Mouse (Mus musculus): ENCODE measurements around the gene Tenm4.
A peak's percentile ranks its signal among the peaks of the same experiment; 100 is the strongest.

Gene Tenm4

DNA sequence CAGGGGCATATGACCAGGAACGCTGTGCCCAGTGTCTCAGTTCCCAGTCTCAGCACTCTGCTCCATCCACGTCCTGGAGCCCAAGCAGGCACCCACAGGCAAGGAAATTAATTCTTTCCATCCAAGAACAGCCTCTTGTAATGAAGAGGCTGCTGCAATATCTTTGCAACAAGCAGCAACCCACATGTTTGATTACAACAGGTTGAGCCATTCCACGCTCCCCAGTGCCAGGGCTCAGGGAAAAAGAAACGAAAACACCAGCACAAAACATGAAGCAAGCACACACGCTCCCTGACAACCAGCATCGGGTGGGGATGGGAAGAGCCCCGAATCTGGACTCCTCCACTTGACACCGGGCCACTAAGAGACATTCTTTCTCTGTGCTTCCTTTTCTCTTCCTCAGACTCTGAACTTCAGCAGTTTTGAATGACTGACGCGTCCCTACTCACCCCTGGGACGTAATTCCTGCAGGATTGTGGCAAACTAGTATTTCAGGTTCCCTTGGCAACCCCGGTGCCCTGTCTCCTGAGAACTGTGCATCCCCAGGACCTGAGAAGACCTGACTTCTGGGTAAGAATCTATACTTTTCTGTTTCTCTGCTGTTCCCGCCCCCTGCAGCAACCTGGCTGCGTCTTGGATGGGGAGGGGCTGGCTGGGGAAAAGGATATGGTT lies at the start of gene Tenm4:
TSS of gene Tenm4 (plus strand) at position 323 of the 672 bp plus-strand sequence.
- DNase-seq (ENCODE audit: low spot score), result no peak

GRCm38 (mm10) chr7:96130763-96131162 lies 40.3 kb upstream of the Tenm4 start:
- no peak for DNase-seq (ENCODE audit: low spot score)

- DNase-seq (ENCODE audit: low spot score), result no peak
Measured at GRCm38 (mm10) chr7:96131175-96131574, 39.9 kb upstream of the Tenm4 start.

DNA sequence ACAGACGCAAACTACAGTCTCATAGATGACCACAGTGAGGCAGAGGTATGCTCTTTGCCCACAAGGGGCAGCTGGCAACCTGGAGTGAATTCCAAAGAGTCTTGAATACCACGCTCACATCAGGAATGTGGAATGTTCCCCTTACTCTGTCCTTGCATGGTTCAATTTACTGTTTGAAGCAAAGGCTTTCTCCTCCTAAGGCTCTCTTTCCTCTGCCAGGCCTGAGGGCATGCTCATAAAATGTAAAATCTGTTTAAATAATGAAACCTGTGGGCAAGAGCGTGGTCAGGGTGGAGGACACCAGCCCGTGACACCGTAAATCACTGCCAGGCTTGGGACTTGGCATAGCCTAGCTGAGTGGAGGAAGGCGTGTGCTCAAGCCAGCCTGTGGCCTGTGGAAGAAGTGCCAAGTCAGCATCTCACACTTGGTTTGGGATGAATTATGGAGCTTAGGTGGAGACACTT lies 34.5 kb upstream of the Tenm4 start:
- DNase-seq (ENCODE audit: low spot score), result no peak

DNA sequence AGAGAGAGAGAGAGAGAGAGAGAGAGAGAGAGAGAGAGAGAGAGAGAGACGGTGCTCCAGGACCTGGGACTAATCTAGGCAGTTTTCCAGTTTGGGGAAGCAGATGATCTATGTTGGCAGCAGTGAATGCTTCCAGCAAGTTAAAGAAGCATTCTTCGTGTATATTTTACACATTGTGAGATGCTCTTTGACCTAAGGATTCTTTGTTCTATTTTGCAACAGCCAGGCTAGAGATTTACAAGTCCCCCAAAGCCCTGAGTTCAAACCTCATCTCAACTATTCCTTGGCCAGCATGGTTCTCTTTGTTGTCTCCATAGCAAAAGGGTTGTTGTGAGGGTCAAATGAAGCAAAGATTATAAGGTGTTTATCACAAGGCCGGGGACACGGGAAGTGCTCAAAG lies 29.2 kb upstream of the Tenm4 start:
- DNase-seq (ENCODE audit: low spot score), result no peak

- DNase-seq (ENCODE audit: low spot score), result no peak
Measured at GRCm38 (mm10) chr7:96142973-96143596, 28.0 kb upstream of the Tenm4 start.

- DNase-seq (ENCODE audit: low spot score), result peak; percentile 25
Measured at GRCm38 (mm10) chr7:96147436-96147835, 23.6 kb upstream of the Tenm4 start.

DNA sequence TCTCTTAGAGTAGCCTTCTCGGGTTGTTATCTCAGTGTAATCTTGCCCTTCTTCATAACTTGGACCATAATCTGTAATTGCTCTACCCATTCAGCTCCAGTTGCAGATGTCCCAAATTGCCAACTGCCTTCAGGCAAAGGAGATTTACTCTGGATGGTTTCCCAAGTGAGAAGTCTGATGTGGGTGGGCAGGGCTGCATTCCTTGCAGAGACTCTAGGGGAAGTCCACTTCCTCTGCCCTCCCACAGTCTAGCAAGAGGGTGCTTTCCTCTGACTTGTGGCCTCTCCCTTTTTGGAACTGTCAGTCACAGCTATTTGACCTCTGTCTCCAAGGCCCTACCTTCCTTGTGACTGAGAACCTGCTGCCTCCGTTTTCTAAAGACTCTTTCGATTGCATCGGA lies 22.9 kb upstream of the Tenm4 start:
- DNase-seq (ENCODE audit: low spot score), result no peak

GRCm38 (mm10) chr7:96151277-96151676 lies 19.8 kb upstream of the Tenm4 start:
- DNase-seq (ENCODE audit: low spot score), result peak; percentile 52

GRCm38 (mm10) chr7:96151961-96152360 lies 19.1 kb upstream of the Tenm4 start:
- DNase-seq (ENCODE audit: low spot score), result no peak

DNA sequence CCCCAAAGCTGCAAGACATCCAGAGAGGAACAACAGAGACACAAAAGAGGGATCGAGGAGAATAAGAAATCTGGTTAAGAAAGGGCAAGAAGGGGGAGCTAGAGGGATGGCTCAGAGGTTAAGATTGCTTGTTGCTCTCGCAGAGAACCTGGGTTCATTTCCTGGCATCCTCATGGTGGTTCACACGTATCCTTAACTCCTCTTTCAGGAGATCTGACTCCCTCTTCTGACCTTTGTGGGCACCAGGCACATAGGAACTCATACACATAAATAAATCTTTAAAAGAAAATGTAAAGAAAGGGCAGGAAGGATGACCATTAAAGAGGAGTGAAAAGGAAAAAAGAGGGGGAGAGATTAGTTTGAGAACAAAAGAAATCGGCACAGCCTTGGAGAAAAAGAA lies 18.6 kb upstream of the Tenm4 start:
- peak; percentile 55 for DNase-seq (ENCODE audit: low spot score)

DNA sequence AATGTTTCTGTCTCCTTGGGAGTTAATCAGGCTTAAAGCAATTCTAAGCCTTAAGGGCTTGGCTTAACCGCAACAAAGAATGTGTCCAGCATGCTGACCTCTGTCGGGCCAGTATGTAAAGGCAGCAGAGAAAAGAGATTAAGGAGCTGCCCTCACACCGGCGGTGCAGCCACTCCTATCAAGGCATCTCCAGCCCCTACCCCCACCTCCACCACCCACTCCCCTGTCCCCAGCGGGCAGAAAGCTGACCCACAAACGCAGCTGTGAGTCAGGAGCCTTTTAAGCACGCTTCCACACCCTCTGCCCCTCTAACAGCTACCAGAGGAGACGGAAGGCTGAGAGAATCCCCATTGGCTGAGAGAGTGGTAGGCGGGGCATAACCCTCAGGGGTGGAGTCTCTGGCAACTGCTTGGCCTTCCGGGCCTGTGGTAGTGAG lies 18.1 kb upstream of the Tenm4 start:
- peak; percentile 94 for DNase-seq (ENCODE audit: low spot score)

DNA sequence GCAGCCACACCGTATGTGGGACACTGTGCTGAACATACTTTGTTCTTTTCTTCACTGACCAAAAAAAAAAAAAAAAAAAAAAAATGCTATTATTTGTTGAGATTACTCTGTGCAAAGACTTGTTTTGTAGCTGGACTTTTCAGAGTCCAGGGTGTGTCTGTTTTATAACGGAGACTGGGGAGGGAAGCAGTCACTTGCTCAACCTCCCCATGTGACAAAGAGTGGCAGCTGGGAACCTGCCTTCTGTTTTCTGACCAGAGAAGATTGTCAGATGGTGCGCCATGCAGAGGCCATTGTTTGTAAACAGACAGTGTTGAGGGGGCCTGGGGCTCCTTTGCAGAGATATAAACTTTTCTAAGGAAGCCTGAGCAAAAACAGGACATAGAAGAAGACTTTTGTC lies 17.0 kb upstream of the Tenm4 start:
- DNase-seq (ENCODE audit: low spot score), result no peak

- DNase-seq (ENCODE audit: low spot score), result no peak
Measured at GRCm38 (mm10) chr7:96156481-96157255, 14.4 kb upstream of the Tenm4 start.

GRCm38 (mm10) chr7:96164141-96164540 lies 6.9 kb upstream of the Tenm4 start:
- DNase-seq (ENCODE audit: low spot score), result no peak

DNA sequence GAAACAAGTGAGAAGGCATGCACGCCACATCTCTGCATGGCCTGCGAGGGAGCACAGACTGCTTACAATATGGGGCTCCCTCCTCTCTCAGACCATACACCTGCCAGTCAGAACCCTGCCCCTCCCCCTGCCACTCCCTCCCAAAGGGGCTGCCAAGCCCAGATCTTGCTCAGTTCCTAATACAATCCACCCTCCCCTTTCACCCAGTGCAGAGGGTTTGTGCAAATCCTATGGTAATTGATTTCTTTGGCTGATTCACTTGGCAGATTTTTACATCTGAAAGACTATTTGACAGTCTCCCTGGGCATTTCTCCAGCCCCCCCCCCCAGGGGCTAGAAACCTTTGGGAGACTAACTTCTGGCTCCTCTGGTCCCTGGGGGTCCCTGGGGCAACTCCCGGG lies 2.1 kb upstream of the Tenm4 start:
- DNase-seq (ENCODE audit: low spot score), result peak; percentile 36

DNA sequence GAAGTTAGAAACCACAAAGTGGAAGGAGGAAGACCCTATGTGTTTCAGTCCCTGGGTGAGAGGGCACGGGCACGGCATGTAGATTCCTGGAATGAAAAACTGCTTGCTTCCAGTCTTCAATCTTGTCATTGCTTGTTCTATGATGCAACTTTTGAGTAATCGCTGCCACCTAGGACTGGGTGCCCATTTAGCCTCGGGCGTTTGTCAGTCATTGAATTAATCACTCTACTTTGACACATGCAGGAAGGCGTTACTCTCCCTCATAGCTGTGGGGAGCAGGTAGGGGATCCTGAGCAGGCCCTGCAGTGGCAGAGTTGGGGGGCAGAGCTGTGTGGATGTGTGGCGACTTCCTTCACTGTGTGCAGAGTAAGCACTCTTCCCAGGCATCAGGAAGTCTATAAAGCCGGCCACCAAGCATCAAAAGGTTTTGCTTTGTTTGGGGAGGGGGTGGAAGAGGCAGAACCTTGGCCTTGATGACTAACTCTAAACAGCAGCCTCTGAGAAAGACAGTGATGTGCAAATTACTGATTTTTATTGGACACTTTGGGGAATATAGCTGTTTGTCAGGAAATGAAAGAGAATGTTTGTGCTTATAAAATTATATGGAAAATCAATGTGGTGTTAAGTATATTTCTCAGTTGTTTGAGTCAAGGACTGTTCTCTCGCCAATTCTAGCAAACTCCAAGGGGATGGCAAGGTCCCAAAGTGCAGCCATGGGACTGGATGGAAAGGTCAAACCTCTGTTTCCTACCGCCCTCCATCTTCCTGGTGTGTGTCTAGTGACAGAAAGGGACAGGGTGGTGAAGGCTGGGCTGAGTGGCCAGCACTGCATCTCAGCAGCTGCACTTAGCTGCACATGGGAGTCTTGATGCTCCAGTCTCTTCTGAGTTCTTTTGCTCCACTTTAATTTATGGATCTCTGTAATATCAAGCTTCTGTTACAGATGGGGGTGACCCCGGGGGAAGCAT lies 834 bp downstream of the Tenm4 start:
- no peak for DNase-seq (ENCODE audit: low spot score)

DNA sequence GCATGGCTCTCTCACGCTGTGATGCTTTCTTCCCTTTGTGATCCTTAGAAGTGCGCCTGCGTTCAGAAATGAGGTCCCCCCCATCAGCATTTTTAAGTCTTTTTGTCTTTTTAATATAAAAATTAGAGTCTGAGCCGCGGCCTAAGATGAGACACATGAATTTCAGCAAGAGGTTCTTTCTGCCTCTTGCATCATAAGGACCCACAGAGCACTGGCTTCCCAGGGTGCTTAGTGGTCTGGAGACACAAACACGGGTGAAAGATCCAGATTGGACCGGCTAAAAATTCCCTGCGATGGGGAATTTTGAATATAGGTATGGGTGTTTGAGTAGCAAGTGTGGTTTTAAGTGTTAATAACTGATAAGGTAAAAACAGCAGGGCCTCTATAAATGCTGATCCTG lies 5.7 kb downstream of the Tenm4 start:
- no peak for DNase-seq (ENCODE audit: low spot score)

GRCm38 (mm10) chr7:96181751-96182150 lies 10.7 kb downstream of the Tenm4 start:
- no peak for DNase-seq (ENCODE audit: low spot score)

DNA sequence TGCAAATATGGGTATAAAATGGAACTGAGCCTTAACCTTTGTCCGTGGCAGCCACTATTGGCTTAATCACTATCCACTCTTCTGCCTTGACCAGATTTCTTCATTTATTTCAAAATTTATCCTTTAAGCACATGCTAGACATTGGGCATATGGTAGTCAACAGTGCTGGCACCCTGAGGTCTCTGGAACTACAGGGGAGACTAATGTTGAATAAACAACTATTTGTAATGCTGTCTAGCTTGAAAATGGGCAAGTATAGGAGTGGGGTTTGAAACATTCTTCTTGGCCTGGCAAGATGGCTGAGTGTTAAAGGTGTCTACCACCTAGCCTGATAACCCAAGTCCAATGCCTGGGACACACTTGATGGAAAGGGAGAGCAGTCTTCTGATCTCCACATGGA lies 12.1 kb downstream of the Tenm4 start:
- DNase-seq (ENCODE audit: low spot score), result no peak

- DNase-seq (ENCODE audit: low spot score), result no peak
Measured at GRCm38 (mm10) chr7:96185411-96185810, 14.4 kb downstream of the Tenm4 start.
